Mouse (Mus musculus): ENCODE measurements around the gene Ewsr1.
A peak's percentile ranks its signal among the peaks of the same experiment; 100 is the strongest.
"Not testable (repeated sequence)": the region's sequence is repeated elsewhere in the genome, so short reads cannot be mapped to it uniquely, and the experiment has no call there.

Ewsr1 gene

DNA sequence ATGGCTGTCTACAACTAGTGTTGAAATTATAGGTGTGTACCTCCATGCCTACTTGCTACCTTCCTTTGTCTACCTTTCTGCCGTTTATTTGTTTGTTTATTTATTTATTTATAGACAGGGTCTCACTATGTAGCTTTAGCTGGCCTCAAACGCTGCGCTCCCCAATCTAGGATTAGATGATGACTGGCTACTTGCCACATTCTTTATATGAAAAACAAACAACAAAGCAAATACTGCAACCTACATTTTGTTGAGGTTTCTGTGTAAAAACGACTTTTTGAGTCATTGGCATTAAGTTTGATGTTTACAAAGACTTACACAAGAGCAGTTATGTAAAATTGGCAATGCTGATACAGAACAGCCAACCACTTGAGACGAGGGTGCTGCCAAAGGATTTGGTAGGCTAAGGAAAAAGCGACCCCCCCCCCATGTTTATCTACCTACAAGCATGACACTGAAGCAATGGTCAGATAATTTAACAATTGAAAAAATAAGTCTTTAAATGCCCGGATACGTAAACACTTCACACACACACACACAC, 2.5 kb downstream of the Ewsr1 start:
- DNase-seq (ENCODE audit: low spot score in 2 of 2), result no peak

DNA sequence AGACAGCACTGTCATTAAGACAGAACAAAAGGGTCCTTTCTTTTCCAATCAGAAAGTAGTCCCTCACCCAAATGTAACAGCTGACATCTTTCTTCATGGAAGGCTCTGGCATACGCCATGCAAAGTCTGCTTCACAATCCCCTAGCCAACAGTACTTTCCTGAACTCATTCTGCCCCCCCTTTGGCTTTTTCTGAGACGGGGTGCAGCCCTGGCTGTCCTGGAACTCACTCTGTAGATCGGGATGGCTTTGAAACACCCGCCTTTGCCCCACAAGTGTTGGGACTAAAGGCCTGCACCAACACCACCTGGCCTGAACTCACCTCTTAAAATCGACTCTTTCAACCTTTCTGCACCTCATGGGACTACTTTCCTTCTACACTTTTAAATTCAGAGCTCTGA, 3.2 kb downstream of the Ewsr1 start:
- no peak for DNase-seq (ENCODE audit: low spot score in 2 of 2)

DNA sequence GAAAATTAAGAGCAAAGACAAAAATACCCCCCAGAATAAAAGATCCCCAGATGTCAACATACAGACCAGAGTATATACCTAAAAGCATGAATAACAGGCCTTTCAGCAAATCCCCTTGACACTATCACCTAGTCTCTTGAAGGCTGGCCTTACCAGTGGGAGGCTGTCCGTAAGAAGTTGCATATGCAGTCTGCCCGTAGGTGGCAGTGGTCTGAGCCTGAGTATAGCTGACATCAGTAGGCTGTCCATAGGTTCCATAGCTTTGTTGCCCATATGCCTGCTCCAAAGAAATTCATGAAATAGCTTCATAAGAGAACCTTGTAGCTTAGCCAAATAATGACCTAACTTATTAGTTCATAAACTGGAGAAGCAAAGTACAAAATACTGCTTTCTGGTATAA, 7.4 kb downstream of the Ewsr1 start:
- DNase-seq (ENCODE audit: low spot score in 2 of 2), result no peak

DNA sequence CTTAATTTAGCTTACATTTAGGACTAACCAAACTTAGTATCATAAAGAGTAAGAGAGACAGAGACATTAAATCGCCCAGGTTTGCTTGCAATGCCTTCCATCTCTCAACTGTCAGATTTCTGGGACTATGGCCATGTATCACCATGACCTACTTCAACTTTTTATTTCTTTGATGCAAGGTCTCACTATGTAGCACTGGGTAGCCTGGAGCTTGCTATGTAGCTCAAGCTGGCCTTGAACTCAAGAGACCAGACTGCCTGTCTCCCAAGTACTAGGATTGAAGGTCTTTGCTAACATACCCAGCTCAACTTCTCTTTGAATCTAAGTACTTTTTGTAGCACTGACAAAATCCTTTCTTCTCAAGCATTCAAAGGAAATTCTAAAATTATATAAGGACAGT, 9.9 kb downstream of the Ewsr1 start:
- no peak for DNase-seq (ENCODE audit: low spot score in 2 of 2)

DNA sequence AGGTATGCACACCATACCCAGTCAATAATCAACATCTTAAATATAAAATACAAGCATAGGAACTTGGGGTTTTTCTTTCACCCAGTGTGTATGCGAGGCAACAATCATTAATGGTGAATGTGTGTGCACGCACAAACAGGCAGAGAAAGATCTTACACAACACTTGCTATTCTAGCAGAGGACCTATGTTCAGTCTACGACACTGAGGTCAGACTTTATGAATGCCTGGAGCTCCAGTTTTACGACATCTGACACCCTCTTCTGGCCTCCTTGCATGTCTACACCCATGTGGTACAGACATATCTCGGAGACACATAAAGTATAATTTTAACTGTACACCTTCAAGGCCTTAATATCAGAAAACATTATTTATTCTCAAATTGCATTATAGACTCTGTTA, 22.2 kb downstream of the Ewsr1 start:
- not testable (repeated sequence) for DNase-seq (ENCODE audit: low spot score in 2 of 2)

DNA sequence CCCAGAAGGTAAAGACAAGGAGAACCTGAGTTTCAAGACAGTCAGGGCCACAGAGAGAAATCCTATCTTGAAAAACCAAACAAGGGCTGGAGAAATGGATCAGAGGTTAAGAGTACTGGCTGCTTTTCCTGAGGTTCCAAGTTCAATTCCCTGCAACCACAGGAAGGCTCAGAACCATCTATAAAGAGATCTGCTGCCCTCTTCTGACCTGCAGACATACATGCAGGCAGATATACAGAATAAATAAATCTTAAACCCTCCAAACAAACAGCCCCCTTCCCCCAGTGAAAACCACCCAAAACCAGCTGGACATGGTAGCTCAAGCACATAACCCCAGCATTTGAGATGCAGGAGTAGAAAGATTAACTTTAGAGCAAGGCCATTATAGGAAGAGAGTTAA, 23.3 kb downstream of the Ewsr1 start:
- no peak for DNase-seq (ENCODE audit: low spot score in 2 of 2)

DNA sequence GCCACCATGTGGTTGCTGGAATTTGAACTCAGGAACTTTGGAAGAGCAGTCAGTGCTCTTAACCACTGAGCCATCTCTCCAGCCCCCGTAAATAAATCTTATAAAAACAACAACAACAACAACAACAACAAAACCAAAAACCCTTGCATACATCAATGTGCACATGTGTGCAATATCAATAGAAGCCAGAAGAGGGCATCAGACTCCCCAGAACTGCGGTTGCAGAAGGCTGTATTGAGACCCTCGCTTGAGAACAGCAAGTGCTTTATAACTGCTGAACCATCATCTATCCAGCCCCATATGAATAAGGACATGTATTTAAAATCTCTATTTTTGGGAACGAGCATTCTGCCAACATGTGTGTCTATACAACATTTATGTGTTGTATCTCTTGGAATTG, 24.2 kb downstream of the Ewsr1 start:
- DNase-seq (ENCODE audit: low spot score in 2 of 2), result no peak

DNA sequence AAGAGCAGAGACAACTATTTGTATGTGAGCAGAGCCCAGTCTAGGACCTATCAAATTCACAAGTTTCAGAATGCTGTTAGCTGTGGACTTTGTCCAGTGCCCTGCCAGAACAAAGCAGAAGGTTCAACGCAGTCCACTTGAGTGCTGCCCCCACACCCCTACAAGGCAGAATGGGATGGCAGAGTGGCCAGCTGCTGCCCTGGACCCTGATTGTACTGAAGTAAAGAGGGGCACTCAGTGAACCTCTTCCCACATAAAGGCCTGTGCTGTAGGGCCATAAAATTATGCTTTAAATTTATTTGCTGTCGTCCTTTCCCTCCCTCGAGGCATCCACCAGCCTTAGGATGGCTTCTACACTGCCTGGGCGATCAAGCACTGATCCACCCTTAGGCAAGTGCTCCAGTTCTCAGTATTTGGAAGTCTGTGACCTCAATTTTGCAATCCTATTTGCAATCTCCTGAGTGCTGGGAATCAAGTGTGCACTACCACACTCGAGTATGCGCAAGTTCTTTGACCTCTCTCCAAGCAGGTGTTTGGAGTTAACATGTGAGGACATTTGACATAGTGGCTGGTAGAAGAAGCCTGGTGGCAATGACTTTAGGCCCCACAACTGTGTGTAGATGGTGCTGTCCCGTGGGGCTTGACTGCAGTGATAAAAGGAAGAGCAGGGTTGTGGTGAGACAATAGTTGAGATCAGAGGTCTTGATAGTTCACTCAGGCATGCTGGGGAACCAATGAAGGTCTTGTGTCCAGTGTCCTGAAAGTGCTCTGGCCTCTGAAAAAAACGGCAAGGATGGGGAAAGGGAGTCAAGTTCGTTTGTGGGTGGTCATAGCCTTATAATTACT, 30.7 kb downstream of the Ewsr1 start:
- DNase-seq (ENCODE audit: low spot score in 2 of 2), result no peak

DNA sequence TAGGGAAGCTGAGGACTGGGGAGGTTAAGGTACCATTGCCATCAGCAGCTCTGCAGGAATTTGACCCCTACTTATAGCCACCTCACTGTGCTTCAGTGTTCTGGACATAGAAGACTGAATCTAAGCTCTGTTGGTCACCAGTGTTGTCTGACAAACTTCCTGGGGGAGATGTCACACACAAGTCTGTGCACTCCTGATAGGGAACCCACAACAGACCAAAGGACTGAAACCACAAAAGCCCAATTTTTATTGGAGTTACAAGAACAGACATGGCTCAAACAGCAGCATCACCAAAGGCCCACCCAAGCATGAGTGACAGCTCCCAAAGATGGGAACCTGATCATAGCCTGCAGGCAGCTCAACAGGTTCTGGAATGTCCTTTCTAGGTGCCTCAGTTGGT, 32.0 kb downstream of the Ewsr1 start:
- no peak for DNase-seq (ENCODE audit: low spot score in 2 of 2)

DNA sequence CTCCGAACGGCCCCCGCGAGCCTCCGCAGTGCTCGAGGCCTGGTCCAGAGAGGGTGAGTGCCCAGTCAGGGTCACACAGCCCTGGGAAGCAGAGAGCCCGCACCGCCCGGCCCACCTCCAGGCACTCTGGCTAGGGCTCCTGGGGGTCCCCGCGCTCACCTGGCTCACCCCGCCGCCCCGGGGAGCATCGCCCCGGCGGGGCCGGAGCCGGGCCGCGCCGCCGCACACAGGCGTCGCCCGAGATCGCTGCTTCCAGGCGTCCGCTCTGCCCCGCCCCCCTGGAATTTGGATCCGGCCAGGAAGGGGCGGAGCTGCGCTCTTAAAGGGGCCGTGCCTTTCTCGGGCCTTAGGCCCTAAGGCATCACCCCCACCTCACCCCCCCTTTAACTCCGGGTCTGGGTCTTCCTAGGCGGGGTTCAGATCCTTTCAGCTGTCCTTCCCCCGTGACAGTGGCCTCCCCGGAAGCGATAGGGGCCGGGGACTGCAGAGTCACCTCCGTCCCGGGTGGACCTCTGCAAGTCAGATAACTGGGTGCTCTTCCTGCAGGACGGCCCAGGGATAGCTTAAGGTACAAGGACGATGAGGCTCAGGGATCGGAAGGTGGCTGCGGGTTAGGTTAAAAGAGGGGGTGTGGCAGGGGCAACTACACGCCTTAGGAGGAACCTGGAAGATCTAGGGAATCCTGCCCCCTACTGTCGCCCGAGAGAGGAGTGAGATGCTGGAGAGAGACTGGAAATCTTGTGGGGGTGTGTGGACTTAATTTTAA, 33.8 kb downstream of the Ewsr1 start, which contains the start of gene Gas2l1:
TSS of gene Gas2l1 (minus strand) at position 272 of the 766 bp plus-strand sequence.
- peak; percentile 56 to 81 for DNase-seq (ENCODE audit: low spot score in 2 of 2)

DNA sequence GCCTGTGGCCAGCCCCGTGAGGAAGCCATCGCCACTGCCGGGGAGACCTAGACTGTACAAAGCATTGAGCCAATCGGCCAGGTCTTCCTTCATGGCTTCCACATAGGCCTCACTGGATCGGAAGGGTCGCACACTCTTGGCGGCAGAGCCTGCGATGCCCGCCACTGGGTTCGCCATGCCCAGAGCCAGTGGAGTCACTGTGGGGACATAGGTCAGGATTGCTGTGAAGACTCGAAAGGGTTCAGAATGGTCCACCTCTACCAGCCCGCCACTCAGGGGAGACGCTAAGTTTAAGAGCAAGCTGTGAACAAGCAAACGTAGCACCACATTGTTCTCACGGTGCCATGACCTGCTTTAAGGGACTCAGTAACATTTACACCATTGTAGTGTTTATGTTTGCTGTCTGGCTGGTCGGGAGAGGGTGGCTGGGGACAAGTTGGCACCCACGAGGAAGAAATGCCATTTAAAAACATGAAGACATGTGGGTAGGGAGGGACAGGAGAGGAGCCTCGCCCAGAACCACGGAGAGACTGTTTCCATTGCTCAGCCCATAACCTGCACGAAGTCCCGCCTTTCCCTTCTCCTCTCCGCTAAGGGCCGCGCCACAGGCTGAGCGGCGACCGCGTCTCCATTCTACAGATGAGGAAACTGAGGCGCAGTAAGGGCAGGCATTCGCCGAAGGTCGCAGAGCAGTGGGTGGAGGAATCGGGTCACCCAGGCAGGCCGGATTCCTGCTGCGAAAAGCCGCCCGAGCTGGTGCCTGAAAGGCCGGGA, 34.6 kb downstream of the Ewsr1 start:
- DNase-seq (ENCODE audit: low spot score in 2 of 2), result no peak

DNA sequence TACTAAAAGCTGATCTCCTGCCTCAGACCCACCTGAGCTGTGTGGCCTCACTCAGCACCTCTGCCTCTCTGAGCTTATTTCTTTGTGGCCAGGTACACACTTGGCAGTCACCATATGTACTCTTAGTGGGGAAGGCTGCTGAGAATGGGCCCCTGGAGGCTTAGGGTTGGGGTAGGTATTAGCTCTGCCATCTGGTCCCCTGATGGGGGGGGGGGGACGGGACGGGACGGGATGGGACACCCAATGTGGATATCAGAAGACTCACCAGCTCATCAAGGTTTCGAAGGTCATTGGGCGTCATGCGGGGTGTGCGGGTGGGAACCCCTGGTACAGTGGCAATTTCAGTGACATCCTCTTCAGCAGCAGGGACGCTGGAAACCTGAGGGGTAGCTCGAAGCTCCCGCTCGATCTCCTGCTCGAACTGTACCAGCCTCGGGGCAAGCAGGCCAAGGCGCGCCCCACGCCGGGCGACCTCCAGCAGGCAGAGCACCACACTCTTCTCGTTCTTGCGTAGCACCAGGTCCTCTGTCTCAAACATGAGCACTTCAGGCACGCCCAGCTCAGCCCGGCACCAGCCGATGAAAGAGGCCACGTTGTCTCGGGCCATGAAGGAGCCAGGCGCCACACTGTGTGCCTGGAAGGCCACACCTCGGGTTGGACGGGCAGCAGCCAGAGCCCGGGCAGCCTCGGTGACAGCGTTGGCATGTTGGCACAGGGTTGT, 35.3 kb downstream of the Ewsr1 start:
- no peak for DNase-seq (ENCODE audit: low spot score in 2 of 2)

DNA sequence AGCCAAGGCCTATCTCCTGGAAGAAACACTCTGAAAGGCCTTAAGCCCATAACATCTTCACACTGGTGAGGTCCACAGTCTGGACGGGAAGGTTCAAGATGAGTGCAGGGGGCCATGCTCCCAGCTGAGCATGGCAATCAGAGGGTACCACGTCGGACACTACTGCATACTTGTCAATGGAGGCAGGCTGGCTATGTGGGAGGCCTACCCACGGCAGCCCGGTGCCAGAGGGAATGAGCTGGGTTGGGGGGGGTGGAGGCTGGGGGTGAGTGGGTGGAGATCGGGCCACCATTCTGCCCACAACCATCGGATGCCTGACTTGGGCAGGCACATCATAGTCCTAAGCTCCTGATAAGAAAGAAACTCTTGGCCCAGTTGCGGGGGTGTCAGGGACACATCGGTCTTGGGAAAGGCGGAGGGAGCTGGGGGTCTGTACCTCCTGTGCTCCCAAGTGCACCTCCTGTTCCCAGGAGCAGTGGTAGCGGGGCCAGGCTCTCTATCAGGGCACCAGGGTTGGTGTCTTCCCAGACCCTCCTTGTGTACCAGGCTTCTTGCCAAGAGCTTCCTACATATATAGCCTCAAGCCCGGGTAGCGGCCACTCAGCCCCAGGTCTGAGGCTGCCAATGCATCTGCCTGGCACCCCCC, 36.1 kb downstream of the Ewsr1 start:
- no peak for DNase-seq (ENCODE audit: low spot score in 2 of 2)

DNA sequence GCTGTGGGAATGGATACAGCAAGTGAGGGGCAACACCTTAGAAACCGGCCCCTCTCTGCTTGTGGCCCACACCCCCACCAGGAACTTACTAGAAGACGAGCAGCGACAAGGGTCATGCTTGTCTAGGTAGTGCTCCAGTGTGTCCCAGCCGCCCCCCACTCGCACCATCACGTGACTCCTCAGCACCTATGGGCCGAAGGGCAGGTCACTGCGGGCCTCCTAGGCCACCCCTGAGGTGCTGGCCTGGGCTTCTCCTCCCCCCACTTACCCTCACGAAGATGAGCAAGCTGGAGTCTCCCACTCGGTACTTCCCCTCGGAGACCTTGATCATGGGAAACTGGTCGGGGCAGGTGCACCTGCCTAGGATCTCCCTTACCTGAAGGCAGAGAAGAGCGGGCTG, 36.7 kb downstream of the Ewsr1 start:
- DNase-seq (ENCODE audit: low spot score in 2 of 2), result no peak

DNA sequence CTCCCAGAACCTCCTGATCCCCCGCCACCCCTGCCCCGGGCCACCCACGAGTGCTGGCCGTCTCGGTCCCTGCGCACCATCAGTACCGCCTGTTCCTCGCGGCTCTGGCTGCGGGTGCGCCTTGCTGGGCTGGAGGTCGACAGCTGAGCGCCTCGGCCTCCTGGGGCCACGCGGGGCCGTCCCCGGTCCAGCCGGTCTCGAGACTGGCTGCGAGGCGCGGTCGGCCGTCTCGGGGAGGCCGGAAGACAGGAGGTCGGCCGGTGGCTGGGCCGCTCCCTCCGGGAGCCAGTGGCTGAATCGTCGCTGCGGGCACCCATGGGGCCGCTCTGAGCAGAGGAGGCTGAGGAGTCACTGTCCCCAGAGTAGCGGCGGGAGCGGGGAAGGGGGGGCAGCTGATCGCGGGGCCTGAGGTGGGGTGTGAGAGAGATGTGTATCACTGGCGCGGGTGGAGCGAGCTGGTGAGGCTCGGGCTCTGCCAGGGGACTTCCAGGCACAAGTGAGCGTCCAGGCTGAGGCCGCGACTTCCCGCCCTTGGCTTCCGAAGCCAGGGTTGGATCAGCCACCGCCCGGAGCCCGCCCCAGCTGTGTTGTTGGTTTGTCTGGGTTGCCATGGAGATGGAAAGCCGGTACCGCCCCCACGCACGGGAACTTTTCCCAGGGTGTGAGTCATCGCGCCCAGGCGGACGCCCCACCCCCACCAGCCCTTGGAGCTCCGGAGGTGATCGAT, 37.5 kb downstream of the Ewsr1 start:
- peak in 1 of 2 experiments; percentile 73 for DNase-seq (ENCODE audit: low spot score in 2 of 2)

DNA sequence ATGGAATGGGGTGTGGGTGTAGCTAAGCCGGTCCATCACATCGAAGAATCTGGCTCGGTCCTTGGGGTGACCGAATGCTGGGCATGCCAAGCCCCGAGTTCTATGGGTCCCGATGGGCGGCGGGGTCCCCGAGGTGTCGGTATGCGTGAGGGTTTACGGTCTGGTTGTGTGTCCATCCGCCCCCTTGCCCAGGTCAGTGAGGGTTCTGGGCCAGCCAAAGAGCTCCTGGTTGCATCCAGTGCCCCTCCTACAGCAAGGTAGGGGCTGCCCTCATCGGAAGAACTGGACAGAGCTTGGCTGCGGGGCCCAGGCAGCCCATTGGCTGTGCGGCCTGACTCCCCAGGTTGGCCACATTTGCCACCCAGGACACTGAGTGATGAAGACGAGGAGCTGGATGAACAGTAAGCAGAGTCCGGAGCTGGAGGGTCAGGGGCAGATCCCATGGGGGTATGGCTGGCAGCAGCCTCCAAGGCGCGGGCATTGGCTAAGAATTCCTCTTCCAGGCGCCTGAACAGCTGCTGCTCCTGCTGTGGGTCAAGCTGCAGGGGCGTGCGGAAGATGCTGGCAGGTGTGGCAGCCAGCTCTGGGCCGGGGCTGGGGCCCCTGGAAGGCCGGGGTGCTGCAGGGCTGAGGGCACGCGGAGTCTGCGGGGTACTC, 38.2 kb downstream of the Ewsr1 start:
- DNase-seq (ENCODE audit: low spot score in 2 of 2), result no peak

DNA sequence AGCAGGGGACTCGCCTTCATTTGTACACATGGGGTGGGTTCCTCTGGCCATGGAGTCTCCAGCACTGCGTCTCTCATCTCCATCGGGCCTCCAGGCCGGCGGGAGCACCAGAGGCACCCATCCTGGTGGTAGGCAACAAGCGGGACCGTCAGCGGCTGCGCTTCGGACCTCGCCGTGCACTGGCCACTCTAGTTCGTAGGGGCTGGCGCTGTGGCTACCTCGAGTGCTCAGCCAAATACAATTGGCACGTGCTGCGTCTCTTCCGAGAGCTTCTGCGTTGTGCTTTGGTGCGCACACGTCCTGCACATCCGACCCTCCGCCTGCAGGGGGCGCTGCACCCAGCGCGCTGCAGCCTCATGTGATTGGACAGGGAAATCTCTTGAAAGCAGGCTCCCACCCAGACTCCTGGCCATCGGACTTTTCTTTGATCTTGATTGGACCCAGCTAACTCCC, 39.3 kb downstream of the Ewsr1 start:
- DNase-seq (ENCODE audit: low spot score in 2 of 2), result peak in 1 of 2 experiments; percentile 61

DNA sequence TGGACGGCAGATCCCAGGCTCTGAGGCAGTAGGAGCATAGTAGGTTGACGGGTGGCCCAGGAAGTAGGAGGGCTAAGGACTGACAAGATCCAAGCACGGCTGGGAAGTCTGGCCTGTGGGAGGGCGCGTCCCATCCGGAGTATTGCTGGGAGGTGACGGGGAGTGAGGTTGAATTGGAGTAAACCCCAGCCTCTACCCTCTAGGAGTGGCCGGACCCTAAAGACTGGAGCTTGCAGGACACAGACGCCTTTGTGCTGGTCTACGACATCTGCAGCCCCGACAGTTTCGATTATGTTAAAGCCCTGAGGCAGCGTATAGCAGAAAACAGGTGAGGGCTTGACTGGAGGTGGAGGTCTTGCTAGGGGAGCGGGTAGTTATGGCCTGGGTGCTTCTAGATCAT, 39.8 kb downstream of the Ewsr1 start:
- DNase-seq (ENCODE audit: low spot score in 2 of 2), result no peak

DNA sequence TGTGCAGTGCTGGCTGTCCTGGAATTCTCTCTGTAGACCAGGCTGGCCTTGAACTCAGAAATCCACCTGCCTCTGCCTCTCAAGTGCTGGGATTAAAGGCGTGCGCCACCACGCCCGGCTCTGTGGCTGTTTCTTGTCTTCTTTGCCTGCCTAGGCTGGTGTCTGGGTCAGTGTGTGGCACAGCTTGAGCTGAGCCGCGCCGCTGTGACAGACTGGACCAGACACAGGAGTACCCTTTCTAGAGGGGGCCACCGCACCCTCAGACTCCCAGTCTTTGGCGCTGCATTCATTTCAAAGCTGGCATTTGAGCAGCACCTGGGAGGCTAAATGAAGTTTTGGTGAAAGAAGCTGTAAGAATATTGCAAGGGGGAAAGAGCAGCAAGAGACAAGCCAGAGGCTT, 40.3 kb downstream of the Ewsr1 start:
- no peak for DNase-seq (ENCODE audit: low spot score in 2 of 2)
